Mouse (Mus musculus): ENCODE data around the gene Rps12. TPM values are rescaled to one million over a fixed set of nuclear protein-coding genes. Genes with fewer than 3 reads are reported as not detected.

Gene Rps12
- total and polyA plus RNA-seq, 3 experiments, result 189 to 603 (median 223) TPM

GRCm38 (mm10) chr10:23802911-23803310 is 15.8 kb upstream of the Rps12 start:
- H3K36me3 ChIP-seq (ENCODE audit: control insufficient read depth, insufficient read depth, low read length), result peaks cover 3% of the 10 kb centered on the region; the same call in 1 of the 2 replicates
- no peak for DNase-seq
- intact Hi-C loops (cut with DNase I), result no loop called here
- no peak overlapping the region for H3K9ac ChIP-seq (ENCODE audit: low read depth, low read length)
- H3K27me3 ChIP-seq (ENCODE audit: control insufficient read depth, insufficient read depth, low read length), result no peaks in the 10 kb centered on the region
- no peaks in the 10 kb centered on the region for H3K79me2 ChIP-seq (replicated peaks; ENCODE audit: control insufficient read depth, insufficient read depth, low read length)
- no peaks in the 10 kb centered on the region; the same call in 1 of the 2 replicates for H3K4me1 ChIP-seq (ENCODE audit: control insufficient read depth, insufficient read depth, low read length)
- no peak overlapping the region for H3K4me3 ChIP-seq
- no peak overlapping the region for H3K27ac ChIP-seq
- TF ChIP-seq POLR2A (IDR thresholded peaks at IDR 0.05; ENCODE audit: insufficient read depth, low read depth, low read length) (no peak), CTCF (IDR thresholded peaks at IDR 0.05) (no peak), EP300 (IDR thresholded peaks at IDR 0.05; ENCODE audit: insufficient read depth, low read depth, low read length) (no peak)
- 17% methylated on average over 3 of the region's 3 CpGs for WGBS

GRCm38 (mm10) chr10:23799933-23800332 is 12.9 kb upstream of the Rps12 start:
- no peak for DNase-seq
- intact Hi-C loops (cut with DNase I), result no loop called here
- Histone ChIP-seq H3K4me1 (ENCODE audit: control insufficient read depth, insufficient read depth, low read length) (peaks cover 2% of the 10 kb centered on the region), H3K27me3 (ENCODE audit: control insufficient read depth, insufficient read depth, low read length) (no peaks in the 10 kb centered on the region), H3K36me3 (ENCODE audit: control insufficient read depth, insufficient read depth, low read length) (peaks cover 3% of the 10 kb centered on the region; the same call in 1 of the 2 replicates), H3K79me2 (replicated peaks; ENCODE audit: control insufficient read depth, insufficient read depth, low read length) (no peaks in the 10 kb centered on the region), H3K4me3 (no peak overlapping the region), H3K9ac (ENCODE audit: low read depth, low read length) (no peak overlapping the region), H3K27ac (no peak overlapping the region)
- WGBS, result 74% methylated on average over 3 of the region's 3 CpGs
- TF ChIP-seq POLR2A (IDR thresholded peaks at IDR 0.05; ENCODE audit: insufficient read depth, low read depth, low read length), result no peak
- no peak for TF ChIP-seq EP300 (IDR thresholded peaks at IDR 0.05; ENCODE audit: insufficient read depth, low read depth, low read length)
- no peak for TF ChIP-seq CTCF (IDR thresholded peaks at IDR 0.05)

- Histone ChIP-seq H3K36me3 (ENCODE audit: control insufficient read depth, insufficient read depth, low read length) (peaks cover 3% of the 10 kb centered on the region; the same call in 1 of the 2 replicates), H3K27me3 (ENCODE audit: control insufficient read depth, insufficient read depth, low read length) (no peaks in the 10 kb centered on the region), H3K4me1 (ENCODE audit: control insufficient read depth, insufficient read depth, low read length) (peaks cover 2% of the 10 kb centered on the region), H3K9ac (ENCODE audit: low read depth, low read length) (no peak overlapping the region), H3K4me3 (no peak overlapping the region), H3K27ac (no peak overlapping the region), H3K79me2 (replicated peaks; ENCODE audit: control insufficient read depth, insufficient read depth, low read length) (no peaks in the 10 kb centered on the region)
- WGBS, result 78% methylated on average over 1 of the region's 1 CpGs
- intact Hi-C loops (cut with DNase I), result no loop called here
- no peak for DNase-seq
- TF ChIP-seq POLR2A (IDR thresholded peaks at IDR 0.05; ENCODE audit: insufficient read depth, low read depth, low read length) (no peak), CTCF (IDR thresholded peaks at IDR 0.05) (no peak), EP300 (IDR thresholded peaks at IDR 0.05; ENCODE audit: insufficient read depth, low read depth, low read length) (no peak)
Measured at GRCm38 (mm10) chr10:23798142-23798541, 11.1 kb upstream of the Rps12 start.

- no peak for DNase-seq
- H3K9ac ChIP-seq (ENCODE audit: low read depth, low read length), result no peak overlapping the region
- no peaks in the 10 kb centered on the region for H3K36me3 ChIP-seq (ENCODE audit: control insufficient read depth, insufficient read depth, low read length)
- no peak overlapping the region for H3K27ac ChIP-seq
- H3K4me3 ChIP-seq, result no peak overlapping the region
- H3K79me2 ChIP-seq (replicated peaks; ENCODE audit: control insufficient read depth, insufficient read depth, low read length), result no peaks in the 10 kb centered on the region
- no peaks in the 10 kb centered on the region for H3K27me3 ChIP-seq (ENCODE audit: control insufficient read depth, insufficient read depth, low read length)
- intact Hi-C loops (cut with DNase I), result no loop called here
- TF ChIP-seq EP300 (IDR thresholded peaks at IDR 0.05; ENCODE audit: insufficient read depth, low read depth, low read length), result no peak
- no peak for TF ChIP-seq CTCF (IDR thresholded peaks at IDR 0.05)
- no peak for TF ChIP-seq POLR2A (IDR thresholded peaks at IDR 0.05; ENCODE audit: insufficient read depth, low read depth, low read length)
- WGBS, result 25% methylated on average over 3 of the region's 3 CpGs
- H3K4me1 ChIP-seq (ENCODE audit: control insufficient read depth, insufficient read depth, low read length), result peaks cover 2% of the 10 kb centered on the region
Measured at GRCm38 (mm10) chr10:23797606-23798005, 10.5 kb upstream of the Rps12 start.

GRCm38 (mm10) chr10:23796551-23797503 is 9.8 kb upstream of the Rps12 start, which contains the start of gene Slc18b1:
Gene Slc18b1 (plus strand): TSS chr10:23796986.
- peak; percentile 64 to 73 for DNase-seq
- Histone ChIP-seq H3K4me3 (peak within 1 kb of the TSS; percentile 72), H3K4me1 (ENCODE audit: control insufficient read depth, insufficient read depth, low read length) (peaks cover 2% of the 10 kb centered on the region; the same call in 1 of the 2 replicates), H3K9ac (ENCODE audit: low read depth, low read length) (peak within 1 kb of the TSS; percentile 91), H3K79me2 (replicated peaks; ENCODE audit: control insufficient read depth, insufficient read depth, low read length) (no peaks in the 10 kb centered on the region), H3K36me3 (ENCODE audit: control insufficient read depth, insufficient read depth, low read length) (no peaks in the 10 kb centered on the region), H3K27me3 (ENCODE audit: control insufficient read depth, insufficient read depth, low read length) (no peaks in the 10 kb centered on the region), H3K27ac (peak within 1 kb of the TSS; percentile 76)
- intact Hi-C loops (cut with DNase I), result no loop called here
- 4% methylated on average over 43 of the region's 43 CpGs for WGBS
- TF ChIP-seq POLR2A (IDR thresholded peaks at IDR 0.05; ENCODE audit: insufficient read depth, low read depth, low read length) (no peak), CTCF (IDR thresholded peaks at IDR 0.05) (no peak), EP300 (IDR thresholded peaks at IDR 0.05; ENCODE audit: insufficient read depth, low read depth, low read length) (no peak)
